Mouse (Mus musculus) frontal cortex, postnatal 36 days (tissue): ENCODE results near the gene Tmem63b.
A peak's percentile ranks its signal among the peaks of the same experiment; 100 is the strongest.

ENCODE experiments used
- DNase-seq, 2 experiments: peaks; one replicate each; pipeline ENCODE4 v3.0.0; 2022; ENCODE audit warnings: low spot score in 2 of 2

The Tmem63b gene

GRCm38 (mm10) chr17:45703187-45703586 is 16.5 kb upstream of the Tmem63b start:
- DNase-seq: no peak

GRCm38 (mm10) chr17:45702254-45702653 is 15.5 kb upstream of the Tmem63b start:
- no peak for DNase-seq

- DNase-seq: no peak
Measured at GRCm38 (mm10) chr17:45701236-45701591, 14.5 kb upstream of the Tmem63b start.

- no peak for DNase-seq
Measured at GRCm38 (mm10) chr17:45700496-45701235, 14.0 kb upstream of the Tmem63b start.

- no peak for DNase-seq
Measured at GRCm38 (mm10) chr17:45699039-45699740, 12.5 kb upstream of the Tmem63b start.

GRCm38 (mm10) chr17:45698368-45698767 is 11.7 kb upstream of the Tmem63b start:
- DNase-seq: no peak

- no peak for DNase-seq
Measured at GRCm38 (mm10) chr17:45696981-45697380, 10.3 kb upstream of the Tmem63b start.

GRCm38 (mm10) chr17:45695227-45696120 is 8.8 kb upstream of the Tmem63b start:
- no peak for DNase-seq

GRCm38 (mm10) chr17:45693812-45694565 is 7.3 kb upstream of the Tmem63b start:
- DNase-seq: no peak

- no peak for DNase-seq
Measured at GRCm38 (mm10) chr17:45692159-45692558, 5.5 kb upstream of the Tmem63b start.

- DNase-seq: no peak
Measured at GRCm38 (mm10) chr17:45690044-45690443, 3.3 kb upstream of the Tmem63b start.

- no peak for DNase-seq
Measured at GRCm38 (mm10) chr17:45689120-45689519, 2.4 kb upstream of the Tmem63b start.

- DNase-seq: peak; percentile 86 to 88
Measured at GRCm38 (mm10) chr17:45686093-45686619, 549 bp downstream of the Tmem63b start, which contains the start of gene Mrpl14. Gene Mrpl14 (plus strand): TSS chr17:45686322.

- DNase-seq: peak; percentile 49 to 51
Measured at GRCm38 (mm10) chr17:45685171-45686092, 1.3 kb downstream of the Tmem63b start.

- no peak for DNase-seq
Measured at GRCm38 (mm10) chr17:45684667-45685131, 2.0 kb downstream of the Tmem63b start.

- DNase-seq: no peak
Measured at GRCm38 (mm10) chr17:45682843-45683242, 3.9 kb downstream of the Tmem63b start.

- no peak for DNase-seq
Measured at GRCm38 (mm10) chr17:45681588-45681987, 5.1 kb downstream of the Tmem63b start.

GRCm38 (mm10) chr17:45680391-45680980 is 6.2 kb downstream of the Tmem63b start:
- peak; percentile 63 to 81 for DNase-seq

GRCm38 (mm10) chr17:45678106-45678505 is 8.6 kb downstream of the Tmem63b start:
- DNase-seq: peak; percentile 41 to 60

GRCm38 (mm10) chr17:45672598-45672997 is 14.1 kb downstream of the Tmem63b start:
- no peak for DNase-seq
